Mouse (Mus musculus): Measurements from ENCODE around the gene Fam122c. TPM values are rescaled to one million over a fixed set of nuclear protein-coding genes. Genes with fewer than 3 reads are reported as not detected.
"Not testable (repeated sequence)": the region's sequence is repeated elsewhere in the genome, so short reads cannot be mapped to it uniquely, and the experiment has no call there.

The Fam122c gene
- polyA plus RNA-seq, 1 experiment from 2014 or later, result not detected

- 46% methylated on average over 9 of the region's 9 CpGs for WGBS
- no peak for ATAC-seq (ENCODE audit: insufficient number of reproducible peaks, insufficient read depth, low FRiP score, low read depth)
- peak overlapping the region; percentile 41 to 75; a peak in 1 of 4 replicates for H3K27ac ChIP-seq (replicated peaks in 1 of 2; ENCODE audit: control insufficient read depth in 1 of 2, insufficient read depth in 1 of 2, low read depth in 2 of 2, low read length in 2 of 2)
- peak overlapping the region; percentile 79 for H3K4me2 ChIP-seq (ENCODE audit: low read length)
- no peak overlapping the region for H3K4me3 ChIP-seq (ENCODE audit: control insufficient read depth in 1 of 2, insufficient read depth in 1 of 2, low read depth in 1 of 2, low read length in 2 of 2)
- peaks cover 0 to 7% of the 10 kb centered on the region in 2 experiments; a peak in 2 of 4 replicates for H3K4me1 ChIP-seq (ENCODE audit: control insufficient read depth in 2 of 2, insufficient read depth in 2 of 2, low read length in 2 of 2)
- H3K27me3 ChIP-seq (ENCODE audit: control insufficient read depth, insufficient read depth, low read length), result no peaks in the 10 kb centered on the region
- no peaks in the 10 kb centered on the region for H3K9me3 ChIP-seq (ENCODE audit: control insufficient read depth, low read length)
- no peaks in the 10 kb centered on the region for H3K36me3 ChIP-seq (ENCODE audit: control insufficient read depth, insufficient read depth, low read length)
- peak overlapping the region; percentile 38; the same call in 1 of the 2 replicates for H3K9ac ChIP-seq (ENCODE audit: low read length)
Observed at GRCm38 (mm10) chrX:53266186-53266585, 7.0 kb upstream of the Fam122c start.

GRCm38 (mm10) chrX:53268856-53269255, 4.4 kb upstream of the Fam122c start:
- ATAC-seq (ENCODE audit: insufficient number of reproducible peaks, insufficient read depth, low FRiP score, low read depth), result peak; percentile 81
- Histone ChIP-seq H3K4me1 (ENCODE audit: control insufficient read depth in 2 of 2, insufficient read depth in 2 of 2, low read length in 2 of 2) (peaks cover 0 to 7% of the 10 kb centered on the region in 2 experiments; a peak in 2 of 4 replicates), H3K27ac (replicated peaks in 1 of 2; ENCODE audit: control insufficient read depth in 1 of 2, insufficient read depth in 1 of 2, low read depth in 2 of 2, low read length in 2 of 2) (peak overlapping the region; percentile 74 to 75), H3K36me3 (ENCODE audit: control insufficient read depth, insufficient read depth, low read length) (no peaks in the 10 kb centered on the region), H3K4me2 (ENCODE audit: low read length) (peak overlapping the region; percentile 79), H3K9me3 (ENCODE audit: control insufficient read depth, low read length) (no peaks in the 10 kb centered on the region), H3K9ac (ENCODE audit: low read length) (peak overlapping the region; percentile 64), H3K4me3 (ENCODE audit: control insufficient read depth in 1 of 2, insufficient read depth in 1 of 2, low read depth in 1 of 2, low read length in 2 of 2) (peak overlapping the region; percentile 58 to 63), H3K27me3 (ENCODE audit: control insufficient read depth, insufficient read depth, low read length) (no peaks in the 10 kb centered on the region)
- WGBS, result 29% methylated on average over 10 of the region's 10 CpGs

GRCm38 (mm10) chrX:53269289-53270062, 3.7 kb upstream of the Fam122c start, which contains the start of gene Fam122b:
Gene Fam122b, minus strand, starts transcription at chrX:53269805.
- Histone ChIP-seq H3K9ac (ENCODE audit: low read length) (peak within 1 kb of the TSS; percentile 64), H3K9me3 (ENCODE audit: control insufficient read depth, low read length) (no peaks in the 10 kb centered on the region), H3K27ac (replicated peaks in 1 of 2; ENCODE audit: control insufficient read depth in 1 of 2, insufficient read depth in 1 of 2, low read depth in 2 of 2, low read length in 2 of 2) (peak within 1 kb of the TSS; percentile 74 to 75), H3K4me1 (ENCODE audit: control insufficient read depth in 2 of 2, insufficient read depth in 2 of 2, low read length in 2 of 2) (peaks cover 0 to 7% of the 10 kb centered on the region in 2 experiments; a peak in 2 of 4 replicates), H3K4me3 (ENCODE audit: control insufficient read depth in 1 of 2, insufficient read depth in 1 of 2, low read depth in 1 of 2, low read length in 2 of 2) (peak within 1 kb of the TSS; percentile 58 to 63), H3K36me3 (ENCODE audit: control insufficient read depth, insufficient read depth, low read length) (no peaks in the 10 kb centered on the region), H3K27me3 (ENCODE audit: control insufficient read depth, insufficient read depth, low read length) (no peaks in the 10 kb centered on the region), H3K4me2 (ENCODE audit: low read length) (peak within 1 kb of the TSS; percentile 79)
- ATAC-seq (ENCODE audit: insufficient number of reproducible peaks, insufficient read depth, low FRiP score, low read depth), result peak; percentile 77
- WGBS, result 21% methylated on average over 39 of the region's 40 CpGs

- H3K9me3 ChIP-seq (ENCODE audit: control insufficient read depth, low read length), result no peaks in the 10 kb centered on the region
- ATAC-seq (ENCODE audit: insufficient number of reproducible peaks, insufficient read depth, low FRiP score, low read depth), result no peak
- peak overlapping the region; percentile 14 to 75; a peak in 2 of 4 replicates for H3K27ac ChIP-seq (replicated peaks in 1 of 2; ENCODE audit: control insufficient read depth in 1 of 2, insufficient read depth in 1 of 2, low read depth in 2 of 2, low read length in 2 of 2)
- H3K9ac ChIP-seq (ENCODE audit: low read length), result peak overlapping the region; percentile 38
- WGBS, result 21% methylated on average over 10 of the region's 10 CpGs
- no peaks in the 10 kb centered on the region for H3K27me3 ChIP-seq (ENCODE audit: control insufficient read depth, insufficient read depth, low read length)
- H3K36me3 ChIP-seq (ENCODE audit: control insufficient read depth, insufficient read depth, low read length), result no peaks in the 10 kb centered on the region
- H3K4me3 ChIP-seq (ENCODE audit: control insufficient read depth in 1 of 2, insufficient read depth in 1 of 2, low read depth in 1 of 2, low read length in 2 of 2), result peak overlapping the region; percentile 9 to 58; a peak in 3 of 4 replicates
- peaks cover 0 to 7% of the 10 kb centered on the region in 2 experiments; a peak in 2 of 4 replicates for H3K4me1 ChIP-seq (ENCODE audit: control insufficient read depth in 2 of 2, insufficient read depth in 2 of 2, low read length in 2 of 2)
- peak overlapping the region; percentile 79 for H3K4me2 ChIP-seq (ENCODE audit: low read length)
Observed at GRCm38 (mm10) chrX:53270063-53270432, 3.2 kb upstream of the Fam122c start.

- not testable (repeated sequence) for H3K4me3 ChIP-seq (ENCODE audit: control insufficient read depth in 1 of 2, insufficient read depth in 1 of 2, low read depth in 1 of 2, low read length in 2 of 2); H3K27me3 ChIP-seq (ENCODE audit: control insufficient read depth, insufficient read depth, low read length); H3K27ac ChIP-seq (replicated peaks in 1 of 2; ENCODE audit: control insufficient read depth in 1 of 2, insufficient read depth in 1 of 2, low read depth in 2 of 2, low read length in 2 of 2); H3K4me1 ChIP-seq (ENCODE audit: control insufficient read depth in 2 of 2, insufficient read depth in 2 of 2, low read length in 2 of 2); ATAC-seq (ENCODE audit: insufficient number of reproducible peaks, insufficient read depth, low FRiP score, low read depth); H3K9me3 ChIP-seq (ENCODE audit: control insufficient read depth, low read length); H3K36me3 ChIP-seq (ENCODE audit: control insufficient read depth, insufficient read depth, low read length); H3K4me2 ChIP-seq (ENCODE audit: low read length); H3K9ac ChIP-seq (ENCODE audit: low read length)
- 74% methylated on average over 3 of the region's 3 CpGs for WGBS
Observed at GRCm38 (mm10) chrX:53271628-53272027, 1.6 kb upstream of the Fam122c start.

GRCm38 (mm10) chrX:53287924-53288323, 14.7 kb downstream of the Fam122c start:
- no peak for ATAC-seq (ENCODE audit: insufficient number of reproducible peaks, insufficient read depth, low FRiP score, low read depth)
- H3K9me3 ChIP-seq (ENCODE audit: control insufficient read depth, low read length), result no peaks in the 10 kb centered on the region
- H3K9ac ChIP-seq (ENCODE audit: low read length), result no peak overlapping the region
- H3K4me1 ChIP-seq (ENCODE audit: control insufficient read depth in 2 of 2, insufficient read depth in 2 of 2, low read length in 2 of 2), result no peaks in the 10 kb centered on the region
- H3K36me3 ChIP-seq (ENCODE audit: control insufficient read depth, insufficient read depth, low read length), result no peaks in the 10 kb centered on the region
- H3K4me2 ChIP-seq (ENCODE audit: low read length), result no peak overlapping the region
- H3K27ac ChIP-seq (replicated peaks in 1 of 2; ENCODE audit: control insufficient read depth in 1 of 2, insufficient read depth in 1 of 2, low read depth in 2 of 2, low read length in 2 of 2), result peak overlapping the region in 1 of 2 experiments; percentile 39; a peak in 2 of 4 replicates
- no peaks in the 10 kb centered on the region for H3K27me3 ChIP-seq (ENCODE audit: control insufficient read depth, insufficient read depth, low read length)
- H3K4me3 ChIP-seq (ENCODE audit: control insufficient read depth in 1 of 2, insufficient read depth in 1 of 2, low read depth in 1 of 2, low read length in 2 of 2), result no peak overlapping the region
- 62% methylated on average over 5 of the region's 5 CpGs for WGBS

- no peaks in the 10 kb centered on the region for H3K36me3 ChIP-seq (ENCODE audit: control insufficient read depth, insufficient read depth, low read length)
- H3K27me3 ChIP-seq (ENCODE audit: control insufficient read depth, insufficient read depth, low read length), result no peaks in the 10 kb centered on the region
- H3K9ac ChIP-seq (ENCODE audit: low read length), result no peak overlapping the region
- no peaks in the 10 kb centered on the region for H3K9me3 ChIP-seq (ENCODE audit: control insufficient read depth, low read length)
- ATAC-seq (ENCODE audit: insufficient number of reproducible peaks, insufficient read depth, low FRiP score, low read depth), result no peak
- H3K4me2 ChIP-seq (ENCODE audit: low read length), result no peak overlapping the region
- peaks cover 7 to 11% of the 10 kb centered on the region in 2 experiments for H3K4me1 ChIP-seq (ENCODE audit: control insufficient read depth in 2 of 2, insufficient read depth in 2 of 2, low read length in 2 of 2)
- H3K4me3 ChIP-seq (ENCODE audit: control insufficient read depth in 1 of 2, insufficient read depth in 1 of 2, low read depth in 1 of 2, low read length in 2 of 2), result no peak overlapping the region
- H3K27ac ChIP-seq (replicated peaks in 1 of 2; ENCODE audit: control insufficient read depth in 1 of 2, insufficient read depth in 1 of 2, low read depth in 2 of 2, low read length in 2 of 2), result peak overlapping the region in 1 of 2 experiments; percentile 44; a peak in 1 of 4 replicates
- WGBS, result 51% methylated on average over 2 of the region's 2 CpGs
Observed at GRCm38 (mm10) chrX:53320564-53320963, 47.3 kb downstream of the Fam122c start.

Data from heart, embryonic 14.5 days (tissue).